Mouse (Mus musculus) bone marrow, adult 2 months (tissue): ENCODE measurements at regions not wholly inside any gene's neighbourhood (a gene's known extent, or its start where the extent isn't known, plus 50 kb on each side); places are given as distances from the start of the nearest gene placed in this dataset.

Experiments
- H3K27ac ChIP-seq: fragments of 200-500 bp; 2 replicates; pipeline ENCODE4 v1.5.1; 2012; ENCODE audit warnings: low read depth, mild to moderate bottlenecking, control low read depth, inconsistent platforms, low read length; ENCODE audit not compliant: control insufficient read depth, poor library complexity, insufficient read depth
- H3K4me1 ChIP-seq: fragments of 200-500 bp; 2 replicates; pipeline ENCODE4 v1.6.1; 2011; ENCODE audit warnings: low read length; ENCODE audit not compliant: control insufficient read depth, insufficient read depth
- H3K4me3 ChIP-seq: fragments of 200-500 bp; replicated peaks from 2 replicates; pipeline ENCODE3; 2011; ENCODE audit warnings: mild to moderate bottlenecking, low read depth, low read length, control low read depth; ENCODE audit not compliant: control insufficient read depth
- CTCF ChIP-seq: fragments of 200-500 bp; IDR thresholded peaks from 2 replicates; pipeline ENCODE4 v1.5.1; 2011; ENCODE audit warnings: low read length, control low read depth; ENCODE audit not compliant: control insufficient read depth, insufficient read depth
- POLR2A ChIP-seq: fragments of 200-500 bp; IDR thresholded peaks from 2 replicates; pipeline ENCODE4 v1.6.1; 2011; ENCODE audit warnings: low read depth, mild to moderate bottlenecking, control low read depth, low read length, borderline replicate concordance; ENCODE audit not compliant: control insufficient read depth
- WGBS: fragments of 180-500 bp; shearing (Covaris S2); methylation state at CpG from one replicate; pipeline ENCODE4 v1.1.7; 2018; 5-methylcytosine and 5-hydroxymethylcytosine counted together

DNA sequence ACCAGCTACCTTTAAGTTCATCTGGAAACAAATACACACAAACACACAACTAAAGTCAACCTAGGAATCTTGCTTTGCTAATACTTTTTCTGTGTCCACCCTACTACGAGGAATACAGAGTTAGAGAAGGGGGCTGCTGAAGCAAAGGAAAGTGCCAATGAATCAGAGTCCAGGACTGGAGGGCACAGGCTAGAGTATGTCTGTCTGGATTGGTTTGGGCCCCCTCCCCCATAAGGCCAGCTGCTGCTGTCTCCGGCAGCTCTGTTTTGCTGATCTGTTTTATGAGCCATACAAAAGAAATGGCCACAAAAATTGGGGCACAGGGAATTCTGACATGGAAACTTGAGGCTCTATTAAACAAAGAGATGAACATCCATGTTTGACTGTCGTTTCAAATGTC is 74.8 kb upstream of the Slc25a13 start:
- Histone ChIP-seq H3K4me3 (no peak overlapping the region), H3K27ac (no peak overlapping the region), H3K4me1 (no peaks in the 10 kb centered on the region)
- TF ChIP-seq POLR2A (no peak), CTCF (no peak)
- WGBS = 66% methylated on average over 3 of the region's 3 CpGs

DNA sequence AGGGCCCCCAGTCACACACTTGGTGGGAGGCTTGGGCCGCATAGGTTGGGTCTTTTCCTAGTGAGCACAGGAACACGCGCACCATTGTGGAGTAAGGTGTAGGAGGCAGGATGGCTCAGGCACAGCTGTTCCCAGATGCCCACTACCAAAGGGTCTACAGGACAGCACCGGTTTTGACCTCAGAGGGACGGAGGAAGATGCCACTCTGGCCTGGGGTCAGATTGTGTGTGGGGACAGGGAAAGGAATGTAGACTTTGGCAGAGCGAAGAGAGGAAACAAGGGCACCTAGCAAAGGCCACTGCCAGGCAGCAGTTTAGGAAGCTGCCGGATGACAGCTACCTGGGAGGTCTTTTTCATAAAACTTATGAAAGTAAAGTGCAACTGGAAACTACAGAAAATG is 73.5 kb upstream of the Slc25a13 start:
- TF ChIP-seq POLR2A = no peak
- no peak for TF ChIP-seq CTCF
- Histone ChIP-seq H3K4me3 (no peak overlapping the region), H3K4me1 (no peaks in the 10 kb centered on the region), H3K27ac (no peak overlapping the region)
- 84% methylated on average over 7 of the region's 7 CpGs for WGBS

DNA sequence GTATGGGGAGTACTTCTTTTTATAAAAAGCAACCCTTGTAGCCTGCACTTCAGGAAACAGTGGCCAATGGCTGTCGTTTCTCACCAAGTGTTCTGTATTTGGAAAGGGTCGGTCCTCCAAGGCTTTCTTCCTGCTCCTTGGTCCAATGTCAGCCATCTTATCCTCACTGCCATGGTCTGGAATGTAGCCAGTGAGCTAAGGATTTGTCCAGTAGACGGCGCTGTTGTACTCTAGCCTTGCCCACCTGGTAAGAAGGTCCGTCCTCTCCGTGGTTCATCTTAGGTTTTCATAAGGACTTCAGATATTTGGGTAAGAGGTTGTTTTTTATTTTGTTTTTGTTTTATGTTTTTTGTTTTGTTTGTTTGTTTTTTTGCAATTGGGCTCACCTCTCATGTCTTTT is 72.8 kb upstream of the Slc25a13 start:
- Histone ChIP-seq H3K4me1 (no peaks in the 10 kb centered on the region), H3K27ac (no peak overlapping the region), H3K4me3 (no peak overlapping the region)
- 28% methylated on average over 6 of the region's 6 CpGs for WGBS
- TF ChIP-seq POLR2A (no peak), CTCF (peak; percentile 57)

DNA sequence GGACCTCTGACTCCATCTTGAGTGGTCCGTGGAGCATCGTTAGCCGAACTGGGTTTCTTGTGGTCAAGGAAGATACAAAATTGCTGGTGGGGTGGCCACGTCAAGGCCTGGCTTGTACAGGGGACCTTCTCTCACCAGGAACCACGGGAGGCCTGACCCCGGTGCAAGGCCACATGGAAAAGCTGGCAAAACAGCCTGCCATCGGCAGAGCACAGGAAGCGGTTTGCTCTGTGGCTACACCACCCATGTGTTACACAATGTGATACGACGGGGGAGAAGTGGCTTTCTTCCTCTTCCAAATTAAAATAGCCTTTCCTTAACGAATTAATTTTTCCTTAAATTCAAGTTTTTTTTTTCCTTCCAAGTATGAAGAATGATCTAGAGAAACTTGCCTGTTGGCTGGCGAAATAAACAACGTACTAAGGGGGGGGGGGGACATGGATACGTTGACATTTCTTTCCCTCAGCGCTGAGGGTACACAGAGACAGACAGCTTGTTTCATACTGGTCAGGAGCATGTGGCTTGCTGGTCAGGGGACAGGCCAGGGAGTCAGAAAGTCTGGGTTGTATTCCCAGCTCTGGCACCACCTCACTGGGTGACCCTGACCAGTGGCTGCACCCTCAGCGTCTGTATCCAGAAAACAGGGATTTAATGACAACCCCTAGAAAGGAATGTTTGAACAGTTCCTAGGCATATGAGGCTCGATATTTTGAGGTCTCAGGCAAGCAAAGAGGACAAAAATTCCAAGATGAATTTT is 64.0 kb upstream of the Slc25a13 start:
- no peak overlapping the region for H3K4me3 ChIP-seq
- no peak for TF ChIP-seq CTCF
- 0 out of 2 replicates have a peak, but pooled peaks have one; percentile 19 for TF ChIP-seq POLR2A
- peaks cover 4% of the 10 kb centered on the region for H3K4me1 ChIP-seq
- 12% methylated on average over 17 of the region's 17 CpGs for WGBS
- peak overlapping the region; percentile 58 for H3K27ac ChIP-seq

DNA sequence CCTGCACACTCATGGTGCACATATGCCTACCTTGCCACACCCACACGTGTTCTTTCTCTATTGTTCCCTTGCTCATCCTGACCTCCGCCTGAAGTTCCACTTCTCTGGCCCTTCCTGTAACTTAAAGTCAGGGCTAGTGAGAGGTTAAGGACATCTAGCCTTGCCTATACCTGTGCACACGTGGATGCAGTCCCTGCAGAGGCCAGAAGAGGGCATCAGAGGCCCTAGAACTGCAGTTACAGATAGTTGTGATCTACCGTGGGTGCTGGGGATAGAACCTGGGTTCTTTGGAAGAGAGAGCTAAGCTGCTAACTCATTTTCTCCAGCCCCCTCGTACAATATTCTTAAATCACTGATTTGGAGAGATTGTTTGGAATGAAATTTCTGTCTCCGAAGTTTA is 62.7 kb upstream of the Slc25a13 start:
- peak; percentile 21; the same call in 1 of the 2 replicates for TF ChIP-seq CTCF
- TF ChIP-seq POLR2A = no peak
- H3K4me1 ChIP-seq = peaks cover 4% of the 10 kb centered on the region
- no peak overlapping the region for H3K27ac ChIP-seq
- no peak overlapping the region for H3K4me3 ChIP-seq
- 71% methylated on average over 6 of the region's 6 CpGs for WGBS

DNA sequence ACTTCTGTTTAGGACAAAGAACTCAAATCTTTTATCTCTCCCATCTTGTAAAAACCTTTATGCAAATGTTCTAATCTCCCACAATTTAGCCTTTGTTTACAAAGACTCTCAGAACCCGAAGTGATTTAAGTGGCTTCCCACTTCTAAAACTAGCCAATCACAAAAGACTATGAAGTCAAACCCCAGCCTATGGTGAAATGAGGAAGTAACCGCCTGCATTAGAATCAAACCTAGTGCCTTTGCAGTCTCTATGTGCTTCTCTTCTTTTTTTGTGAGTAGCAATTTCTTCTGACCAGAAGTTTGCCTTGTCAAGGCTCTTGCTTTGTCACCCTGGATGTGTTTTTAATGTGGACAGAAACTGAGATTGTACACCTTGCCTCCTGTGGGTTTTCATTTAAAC is 53.6 kb upstream of the Slc25a13 start:
- Histone ChIP-seq H3K4me1 (no peaks in the 10 kb centered on the region), H3K4me3 (no peak overlapping the region), H3K27ac (no peak overlapping the region)
- TF ChIP-seq POLR2A (no peak), CTCF (no peak)
- WGBS = 12% methylated on average over 2 of the region's 2 CpGs
